Mouse (Mus musculus) right cerebral cortex, postnatal 4 days (tissue): ENCODE data around the gene Gne.
"Not testable (repeated sequence)": the region's sequence is repeated elsewhere in the genome, so short reads cannot be mapped to it uniquely, and the experiment has no call there.

Source experiments
- DNase-seq: peaks from one replicate; pipeline ENCODE4 v3.0.0-alpha.2; 2022

Gene Gne

GRCm38 (mm10) chr4:44072146-44072872 is 11.7 kb downstream of the Gne start:
- DNase-seq, result peak; percentile 87

GRCm38 (mm10) chr4:44071741-44072145 is 12.2 kb downstream of the Gne start:
- DNase-seq, result no peak

- no peak for DNase-seq
Observed at GRCm38 (mm10) chr4:44070641-44071040, 13.3 kb downstream of the Gne start.

- DNase-seq, result no peak
Observed at GRCm38 (mm10) chr4:44069411-44069810, 14.6 kb downstream of the Gne start.

GRCm38 (mm10) chr4:44068736-44069135 is 15.2 kb downstream of the Gne start:
- no peak for DNase-seq

- no peak for DNase-seq
Observed at GRCm38 (mm10) chr4:44066891-44067290, 17.1 kb downstream of the Gne start.

GRCm38 (mm10) chr4:44065355-44066025 is 18.5 kb downstream of the Gne start:
- peak; percentile 93 for DNase-seq

GRCm38 (mm10) chr4:44062816-44063215 is 21.2 kb downstream of the Gne start:
- no peak for DNase-seq

- DNase-seq, result no peak
Observed at GRCm38 (mm10) chr4:44062062-44062461, 21.9 kb downstream of the Gne start.

GRCm38 (mm10) chr4:44059674-44060073 is 24.3 kb downstream of the Gne start:
- DNase-seq, result no peak

GRCm38 (mm10) chr4:44049812-44050211 is 34.2 kb downstream of the Gne start:
- DNase-seq, result no peak

- no peak for DNase-seq
Observed at GRCm38 (mm10) chr4:44046066-44046465, 37.9 kb downstream of the Gne start.

GRCm38 (mm10) chr4:44044685-44045356 is 39.2 kb downstream of the Gne start:
- no peak for DNase-seq

GRCm38 (mm10) chr4:44043182-44043581 is 40.8 kb downstream of the Gne start:
- not testable (repeated sequence) for DNase-seq

GRCm38 (mm10) chr4:44042429-44042828 is 41.5 kb downstream of the Gne start:
- DNase-seq, result no peak

- no peak for DNase-seq
Observed at GRCm38 (mm10) chr4:44040802-44041201, 43.2 kb downstream of the Gne start.

GRCm38 (mm10) chr4:44036455-44036854 is 47.5 kb downstream of the Gne start:
- DNase-seq, result no peak

GRCm38 (mm10) chr4:44031521-44031920 is 52.5 kb downstream of the Gne start:
- no peak for DNase-seq

- no peak for DNase-seq
Observed at GRCm38 (mm10) chr4:44029661-44030066, 54.3 kb downstream of the Gne start.

GRCm38 (mm10) chr4:44028303-44029135 is 55.5 kb downstream of the Gne start:
- no peak for DNase-seq

GRCm38 (mm10) chr4:44025570-44025969 is 58.4 kb downstream of the Gne start:
- DNase-seq, result no peak

- no peak for DNase-seq
Observed at GRCm38 (mm10) chr4:44024241-44024640, 59.7 kb downstream of the Gne start.

- no peak for DNase-seq
Observed at GRCm38 (mm10) chr4:44023681-44024080, 60.3 kb downstream of the Gne start.
